Mouse (Mus musculus) kidney, embryonic 16.5 days (tissue): ENCODE measurements around the gene Sgo2a. TPM values are rescaled to one million over a fixed set of nuclear protein-coding genes. Genes with fewer than 3 reads are reported as not detected.
"Not testable (repeated sequence)": the region's sequence is repeated elsewhere in the genome, so short reads cannot be mapped to it uniquely, and the experiment has no call there.

Source experiments
- ATAC-seq: fragments of 200-750 bp; cut with Nextera tagmentation; 2 replicates; pipeline ENCODE4 v1.8.0; 2017; ENCODE audit warnings: moderate TSS enrichment; ENCODE audit not compliant: low FRiP score, low TSS enrichment
- H3K27ac ChIP-seq: fragments of 300-500 bp; sonication (generic); 2 replicates; pipeline ENCODE4 v1.5.1; 2014; ENCODE audit warnings: low read length
- H3K27me3 ChIP-seq: fragments of 300-500 bp; sonication (generic); 2 replicates; pipeline ENCODE4 v1.6.1; 2014; ENCODE audit warnings: low read length, control low read depth, mixed read lengths; ENCODE audit not compliant: insufficient read depth
- H3K36me3 ChIP-seq: fragments of 300-500 bp; sonication (generic); 2 replicates; pipeline ENCODE4 v1.6.1; 2014; ENCODE audit warnings: low read length, control low read depth, mixed read lengths; ENCODE audit not compliant: insufficient read depth
- H3K4me1 ChIP-seq: fragments of 300-500 bp; sonication (generic); 2 replicates; pipeline ENCODE4 v1.6.1; 2014; ENCODE audit warnings: low read length, control low read depth, mixed read lengths; ENCODE audit not compliant: insufficient read depth
- H3K4me2 ChIP-seq: fragments of 300-500 bp; sonication (generic); replicated peaks from 2 replicates; pipeline ENCODE4 v1.6.1; 2014; ENCODE audit warnings: low read depth, low read length
- H3K4me3 ChIP-seq: fragments of 300-500 bp; sonication (generic); 2 replicates; pipeline ENCODE4 v1.5.1; 2014; ENCODE audit warnings: mild to moderate bottlenecking, low read length
- H3K9ac ChIP-seq: fragments of 300-500 bp; sonication (generic); replicated peaks from 2 replicates; pipeline ENCODE4 v1.6.1; 2014; ENCODE audit warnings: low read length
- H3K9me3 ChIP-seq: fragments of 300-500 bp; sonication (generic); 2 replicates; pipeline ENCODE4 v1.6.1; 2016; ENCODE audit warnings: low read length, control low read depth
- WGBS: fragments of 180-500 bp; shearing (Covaris S2); extraction: QIAGEN DNeasy Blood & Tissue Kit; methylation state at CpG from one replicate; pipeline ENCODE4 v1.1.7; 2014; 5-methylcytosine and 5-hydroxymethylcytosine counted together
- polyA plus RNA-seq: library from polyadenylated mRNA; unstranded; fragments of >200 nt; fragmentation: Nextera tagmentation; extraction: Ambion mirVana; gene quantifications from 2 replicates; pipeline ENCODE4 v1.2.1, GENCODE M21; 2015

The Sgo2a gene
- polyA plus RNA-seq, 1 experiment from 2014 or later, result 15.6 TPM

GRCm38 (mm10) chr1:58030156-58030871 is 34.5 kb downstream of the Sgo2a start:
- WGBS, result 15% methylated on average over 13 of the region's 13 CpGs
- Histone ChIP-seq H3K9me3 (no peaks in the 10 kb centered on the region), H3K27ac (no peak overlapping the region), H3K9ac (peak overlapping the region; percentile 52), H3K4me3 (peak overlapping the region; percentile 40), H3K36me3 (no peaks in the 10 kb centered on the region), H3K4me1 (peaks cover 13% of the 10 kb centered on the region; the same call in 1 of the 2 replicates), H3K27me3 (no peaks in the 10 kb centered on the region), H3K4me2 (peak overlapping the region; percentile 68)
- peak; percentile 80 for ATAC-seq

GRCm38 (mm10) chr1:58031160-58031769 is 35.5 kb downstream of the Sgo2a start:
- Histone ChIP-seq H3K4me1 (peaks cover 13% of the 10 kb centered on the region; the same call in 1 of the 2 replicates), H3K4me2 (no peak overlapping the region), H3K27me3 (no peaks in the 10 kb centered on the region), H3K4me3 (no peak overlapping the region), H3K9ac (no peak overlapping the region), H3K27ac (no peak overlapping the region), H3K9me3 (no peaks in the 10 kb centered on the region), H3K36me3 (no peaks in the 10 kb centered on the region)
- 67% methylated on average over 10 of the region's 10 CpGs for WGBS
- peak; percentile 47; the same call in 1 of the 2 replicates for ATAC-seq

DNA sequence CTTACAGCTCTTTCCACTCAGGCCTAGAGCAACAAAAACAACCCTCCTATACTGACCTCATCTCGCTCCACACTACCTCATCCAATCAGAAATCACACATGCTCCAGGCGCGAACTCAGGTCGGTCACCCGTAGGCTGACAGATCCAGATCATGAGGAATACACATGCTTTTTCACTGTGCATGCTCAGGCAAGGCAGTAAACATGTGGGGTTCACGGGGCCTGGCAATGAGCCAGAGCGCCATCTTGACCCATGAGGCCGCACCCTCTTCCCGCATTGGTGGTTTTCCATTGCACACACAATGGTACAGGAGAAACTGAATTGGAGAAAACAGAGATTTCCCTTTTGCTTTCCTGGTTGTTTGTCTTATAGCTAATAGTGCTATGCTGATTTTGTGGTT is 41.5 kb downstream of the Sgo2a start:
- not testable (repeated sequence) for H3K4me3 ChIP-seq, H3K4me1 ChIP-seq, H3K4me2 ChIP-seq, H3K27me3 ChIP-seq, H3K27ac ChIP-seq, H3K9me3 ChIP-seq, ATAC-seq, H3K9ac ChIP-seq, H3K36me3 ChIP-seq
- WGBS, result 90% methylated on average over 9 of the region's 9 CpGs

DNA sequence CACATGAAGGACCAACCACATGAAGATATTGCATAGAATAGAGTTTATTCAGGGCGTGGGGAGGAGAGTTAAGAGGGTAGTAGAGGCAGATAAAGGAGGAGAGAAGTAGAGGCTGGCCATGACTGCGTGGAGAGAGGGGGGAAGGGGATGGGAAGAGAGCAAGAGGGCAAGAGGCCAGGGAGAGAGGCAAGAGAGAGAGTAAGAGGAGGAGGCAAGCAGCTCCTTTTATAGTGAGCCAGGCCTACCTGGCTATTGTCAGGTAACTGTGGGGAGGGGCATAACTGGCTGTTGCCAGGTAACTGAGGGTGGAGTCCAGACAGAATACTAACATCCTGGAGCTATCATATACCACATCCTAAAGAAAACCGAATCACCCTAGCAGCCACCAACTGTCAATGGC is 49.3 kb downstream of the Sgo2a start:
- Histone ChIP-seq H3K9me3 (no peaks in the 10 kb centered on the region), H3K4me3 (no peak overlapping the region), H3K4me2 (no peak overlapping the region), H3K9ac (no peak overlapping the region), H3K27ac (no peak overlapping the region), H3K27me3 (no peaks in the 10 kb centered on the region), H3K4me1 (no peaks in the 10 kb centered on the region), H3K36me3 (no peaks in the 10 kb centered on the region)
- 59% methylated on average over 3 of the region's 3 CpGs for WGBS
- no peak for ATAC-seq

GRCm38 (mm10) chr1:58045546-58045945 is 49.8 kb downstream of the Sgo2a start:
- Histone ChIP-seq H3K9me3 (no peaks in the 10 kb centered on the region), H3K4me3 (no peak overlapping the region), H3K4me2 (no peak overlapping the region), H3K27ac (no peak overlapping the region), H3K9ac (no peak overlapping the region), H3K4me1 (no peaks in the 10 kb centered on the region), H3K27me3 (no peaks in the 10 kb centered on the region), H3K36me3 (no peaks in the 10 kb centered on the region)
- 79% methylated on average over 5 of the region's 5 CpGs for WGBS
- ATAC-seq, result no peak

GRCm38 (mm10) chr1:58046721-58047290 is 51.0 kb downstream of the Sgo2a start:
- no peak overlapping the region for H3K4me3 ChIP-seq
- no peak overlapping the region for H3K4me2 ChIP-seq
- no peak for ATAC-seq
- H3K36me3 ChIP-seq, result no peaks in the 10 kb centered on the region
- no peak overlapping the region for H3K9ac ChIP-seq
- H3K4me1 ChIP-seq, result no peaks in the 10 kb centered on the region
- H3K9me3 ChIP-seq, result no peaks in the 10 kb centered on the region
- no peaks in the 10 kb centered on the region for H3K27me3 ChIP-seq
- no peak overlapping the region for H3K27ac ChIP-seq
- 59% methylated on average over 3 of the region's 3 CpGs for WGBS

DNA sequence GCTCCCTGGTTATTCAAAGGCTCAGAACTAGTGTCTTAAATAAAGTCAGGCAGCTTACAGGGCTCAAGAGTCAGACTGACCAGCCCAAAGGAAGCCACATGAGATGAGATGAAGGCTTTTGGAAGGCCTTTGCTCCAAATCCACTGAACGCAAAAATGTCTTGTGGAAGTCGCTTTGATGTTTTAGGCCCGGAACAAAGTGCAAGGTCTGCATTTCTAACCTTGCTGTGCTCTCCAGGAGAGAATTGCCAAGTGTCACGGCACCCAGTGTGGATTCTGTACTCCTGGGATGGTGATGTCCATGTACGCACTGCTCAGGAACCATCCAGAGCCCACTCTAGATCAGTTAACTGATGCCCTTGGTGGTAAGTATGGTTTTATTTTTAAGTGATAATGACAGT is 53.4 kb downstream of the Sgo2a start:
- 90% methylated on average over 5 of the region's 5 CpGs for WGBS
- Histone ChIP-seq H3K4me2 (no peak overlapping the region), H3K4me1 (no peaks in the 10 kb centered on the region), H3K9ac (no peak overlapping the region), H3K27ac (no peak overlapping the region), H3K36me3 (no peaks in the 10 kb centered on the region), H3K27me3 (no peaks in the 10 kb centered on the region), H3K9me3 (no peaks in the 10 kb centered on the region), H3K4me3 (no peak overlapping the region)
- ATAC-seq, result no peak

DNA sequence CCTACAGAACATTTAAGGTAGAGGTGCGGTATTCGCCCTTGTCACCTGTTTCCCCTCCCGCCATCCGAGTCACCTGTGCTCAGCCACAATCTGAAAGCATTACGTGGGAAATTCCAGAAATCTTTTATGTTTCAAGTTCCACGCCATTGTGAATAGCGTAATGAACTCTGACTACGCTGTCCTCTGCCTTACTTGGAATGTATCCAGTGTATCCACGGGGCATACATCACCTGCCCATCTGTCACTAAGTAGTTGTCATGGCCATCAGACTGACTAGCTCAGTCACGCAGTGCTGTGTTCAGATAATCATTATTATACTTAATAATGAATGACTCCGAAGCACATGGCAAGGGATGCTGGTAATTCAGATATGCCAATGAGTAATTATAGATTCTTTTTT is 59.8 kb downstream of the Sgo2a start:
- no peaks in the 10 kb centered on the region for H3K9me3 ChIP-seq
- H3K27ac ChIP-seq, result no peak overlapping the region
- 0 out of 2 replicates have a peak, but pooled peaks cover 2% of the 10 kb centered on the region for H3K4me1 ChIP-seq
- H3K4me2 ChIP-seq, result no peak overlapping the region
- 92% methylated on average over 11 of the region's 11 CpGs for WGBS
- no peaks in the 10 kb centered on the region for H3K27me3 ChIP-seq
- H3K4me3 ChIP-seq, result no peak overlapping the region
- no peak overlapping the region for H3K9ac ChIP-seq
- no peaks in the 10 kb centered on the region for H3K36me3 ChIP-seq
- ATAC-seq, result no peak

- Histone ChIP-seq H3K4me1 (0 out of 2 replicates have a peak, but pooled peaks cover 2% of the 10 kb centered on the region), H3K4me3 (no peak overlapping the region), H3K36me3 (no peaks in the 10 kb centered on the region), H3K4me2 (no peak overlapping the region), H3K27ac (no peak overlapping the region), H3K27me3 (no peaks in the 10 kb centered on the region), H3K9me3 (no peaks in the 10 kb centered on the region), H3K9ac (no peak overlapping the region)
- ATAC-seq, result no peak
- WGBS, result 76% methylated on average over 13 of the region's 13 CpGs
Measured at GRCm38 (mm10) chr1:58056074-58056807, 60.5 kb downstream of the Sgo2a start.
